Mouse (Mus musculus): ENCODE data around the gene Eno1. TPM values are rescaled to one million over a fixed set of nuclear protein-coding genes. Genes with fewer than 3 reads are reported as not detected.
A peak's percentile ranks its signal among the peaks of the same experiment; 100 is the strongest.

Gene Eno1
- polyA plus RNA-seq, 1 experiment from 2014 or later, result 1,515 TPM

DNA sequence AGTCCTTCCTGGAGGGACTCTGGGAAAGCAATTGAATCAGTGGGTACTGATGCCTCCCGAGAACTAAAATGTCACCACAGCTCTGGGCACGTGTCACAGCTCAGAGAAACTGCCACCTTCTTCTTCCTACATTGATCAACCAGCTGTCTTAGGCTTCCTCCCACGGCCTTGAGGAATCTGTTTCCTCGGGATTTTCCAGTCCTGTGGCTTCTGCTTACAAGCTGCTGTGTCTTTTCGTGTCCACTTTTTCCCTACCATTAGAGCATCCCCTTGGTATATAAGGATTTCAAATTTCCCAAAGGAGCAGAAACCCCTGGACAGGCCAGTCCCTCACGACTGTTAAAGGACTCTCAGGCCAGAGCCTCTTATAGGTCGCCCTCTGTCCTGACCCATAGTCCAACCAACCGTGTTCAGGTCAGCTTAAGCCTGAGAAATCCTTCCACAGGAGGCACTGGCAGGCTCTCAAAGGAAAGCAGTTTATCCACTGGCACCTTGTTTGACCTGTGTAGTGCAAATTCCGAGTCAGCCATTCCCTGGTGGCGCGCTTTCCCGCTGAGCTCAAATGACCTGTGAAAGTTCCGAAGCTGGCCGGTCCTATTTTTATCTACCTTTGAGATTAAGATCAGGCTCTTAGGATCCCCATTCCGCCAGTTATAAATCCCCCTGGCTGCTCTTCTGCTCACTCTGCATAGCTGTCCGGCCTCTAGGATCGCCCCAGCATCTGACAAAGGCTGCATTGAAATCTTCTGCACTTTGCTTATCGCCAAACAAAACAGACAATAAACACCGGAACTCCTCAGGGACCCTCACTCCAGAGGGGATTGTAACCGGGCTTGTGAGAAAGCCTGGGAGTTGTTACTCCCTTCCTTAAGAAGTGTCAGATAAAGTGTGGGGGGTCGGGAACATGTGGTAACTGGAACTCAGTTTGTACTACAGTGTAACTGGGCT is 5.8 kb upstream of the Eno1 start:
- H3K4me3 ChIP-seq (ENCODE audit: low read depth, low read length), result no peak overlapping the region
- no peaks in the 10 kb centered on the region for H3K36me3 ChIP-seq (ENCODE audit: control insufficient read depth, insufficient read depth, low read length)
- H3K27ac ChIP-seq (ENCODE audit: low read depth, low read length), result no peak overlapping the region
- H3K27me3 ChIP-seq (ENCODE audit: control insufficient read depth, insufficient read depth, low read length), result no peaks in the 10 kb centered on the region
- H3K4me1 ChIP-seq (replicated peaks; ENCODE audit: control insufficient read depth, insufficient read depth, low read length), result peaks cover 16% of the 10 kb centered on the region
- DNase-seq (ENCODE audit: low spot score), result peak; percentile 33
- peak overlapping the region; percentile 12; the same call in 1 of the 2 replicates for H3K9ac ChIP-seq (ENCODE audit: low read depth, low read length)
- no peak overlapping the region for H3K4me2 ChIP-seq (replicated peaks; ENCODE audit: low read depth, low read length)
- ATAC-seq (ENCODE audit: low FRiP score), result no peak
- H3K9me3 ChIP-seq (ENCODE audit: control insufficient read depth, low read length), result no peaks in the 10 kb centered on the region
- 6% methylated on average over 21 of the region's 21 CpGs for WGBS

- Histone ChIP-seq H3K4me1 (replicated peaks; ENCODE audit: control insufficient read depth, insufficient read depth, low read length) (peaks cover 16% of the 10 kb centered on the region), H3K27me3 (ENCODE audit: control insufficient read depth, insufficient read depth, low read length) (no peaks in the 10 kb centered on the region), H3K9me3 (ENCODE audit: control insufficient read depth, low read length) (no peaks in the 10 kb centered on the region), H3K36me3 (ENCODE audit: control insufficient read depth, insufficient read depth, low read length) (no peaks in the 10 kb centered on the region), H3K27ac (ENCODE audit: low read depth, low read length) (no peak overlapping the region), H3K4me3 (ENCODE audit: low read depth, low read length) (no peak overlapping the region), H3K9ac (ENCODE audit: low read depth, low read length) (no peak overlapping the region), H3K4me2 (replicated peaks; ENCODE audit: low read depth, low read length) (no peak overlapping the region)
- 59% methylated on average over 8 of the region's 8 CpGs for WGBS
- DNase-seq (ENCODE audit: low spot score), result no peak
- no peak for ATAC-seq (ENCODE audit: low FRiP score)
These were observed 4.7 kb upstream of the Eno1 start for GRCm38 (mm10) chr4:150231871-150232270.

DNA sequence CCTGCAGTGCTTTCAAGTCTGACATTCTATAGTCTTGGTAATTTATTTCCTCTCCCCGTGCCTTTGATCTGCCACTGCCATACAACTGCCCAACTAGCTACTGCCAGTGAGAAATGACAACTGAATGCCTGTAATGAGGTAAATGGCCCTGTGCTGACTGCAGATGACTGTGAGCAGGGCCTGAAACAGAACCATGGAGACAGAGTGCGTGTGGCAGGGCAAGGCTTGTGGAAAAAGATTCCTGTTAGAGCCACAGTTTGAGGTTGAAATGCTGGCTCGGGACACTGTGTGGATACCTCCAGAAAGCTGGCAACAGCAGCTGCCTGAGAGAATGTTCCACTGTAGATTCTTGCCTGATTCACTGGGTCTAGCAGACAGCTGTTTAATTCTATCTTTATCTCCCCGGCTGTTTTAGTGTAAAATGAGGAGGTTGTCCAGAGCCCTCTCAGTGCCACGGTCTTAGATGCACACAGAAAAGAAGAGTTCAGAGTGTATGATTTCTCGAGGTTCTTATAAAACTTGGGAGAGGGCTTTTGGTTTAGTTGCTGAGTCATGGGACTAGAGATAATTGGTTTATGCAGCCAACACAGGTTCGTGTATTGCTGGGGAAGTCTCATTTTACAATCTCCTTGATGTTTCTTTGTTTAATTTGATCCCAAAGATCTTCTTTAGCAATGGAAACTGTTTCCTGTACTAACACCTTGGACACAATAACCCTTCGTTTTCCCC is 1.8 kb upstream of the Eno1 start:
- DNase-seq (ENCODE audit: low spot score) (peak; percentile 30), ATAC-seq (ENCODE audit: low FRiP score) (no peak)
- H3K9ac ChIP-seq (ENCODE audit: low read depth, low read length), result no peak overlapping the region
- H3K27me3 ChIP-seq (ENCODE audit: control insufficient read depth, insufficient read depth, low read length), result no peaks in the 10 kb centered on the region
- no peak overlapping the region for H3K4me3 ChIP-seq (ENCODE audit: low read depth, low read length)
- 51% methylated on average over 8 of the region's 8 CpGs for WGBS
- peaks cover 18% of the 10 kb centered on the region for H3K4me1 ChIP-seq (replicated peaks; ENCODE audit: control insufficient read depth, insufficient read depth, low read length)
- 0 out of 2 replicates have a peak overlapping the region, but pooled peaks have one; percentile 33 for H3K27ac ChIP-seq (ENCODE audit: low read depth, low read length)
- no peaks in the 10 kb centered on the region for H3K36me3 ChIP-seq (ENCODE audit: control insufficient read depth, insufficient read depth, low read length)
- no peaks in the 10 kb centered on the region for H3K9me3 ChIP-seq (ENCODE audit: control insufficient read depth, low read length)
- no peak overlapping the region for H3K4me2 ChIP-seq (replicated peaks; ENCODE audit: low read depth, low read length)

DNA sequence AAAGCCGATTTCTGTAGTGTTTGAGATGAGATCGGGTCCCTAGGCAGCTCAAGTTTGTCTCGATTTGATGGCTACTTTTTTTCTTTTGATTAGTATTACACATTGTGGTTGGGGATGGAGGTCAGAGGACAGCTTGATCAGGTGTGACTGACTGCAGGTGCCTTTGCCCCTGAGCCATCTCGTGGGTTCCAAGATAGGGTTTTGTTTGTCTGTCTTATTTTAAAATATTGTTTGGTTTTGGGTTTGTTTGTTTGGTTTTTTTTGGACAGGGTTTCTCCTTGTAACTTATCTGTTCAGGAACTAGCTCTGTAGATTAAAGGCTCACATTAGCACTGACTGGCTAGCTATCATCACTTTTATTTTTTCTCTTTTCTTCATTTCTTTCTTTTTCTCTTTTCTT is 936 bp upstream of the Eno1 start:
- Histone ChIP-seq H3K4me2 (replicated peaks; ENCODE audit: low read depth, low read length) (no peak overlapping the region), H3K27me3 (ENCODE audit: control insufficient read depth, insufficient read depth, low read length) (no peaks in the 10 kb centered on the region), H3K9me3 (ENCODE audit: control insufficient read depth, low read length) (no peaks in the 10 kb centered on the region), H3K27ac (ENCODE audit: low read depth, low read length) (no peak overlapping the region), H3K4me1 (replicated peaks; ENCODE audit: control insufficient read depth, insufficient read depth, low read length) (peaks cover 14% of the 10 kb centered on the region), H3K4me3 (ENCODE audit: low read depth, low read length) (no peak overlapping the region), H3K9ac (ENCODE audit: low read depth, low read length) (no peak overlapping the region), H3K36me3 (ENCODE audit: control insufficient read depth, insufficient read depth, low read length) (no peaks in the 10 kb centered on the region)
- 85% methylated on average over 4 of the region's 4 CpGs for WGBS
- DNase-seq (ENCODE audit: low spot score), result no peak
- ATAC-seq (ENCODE audit: low FRiP score), result no peak

GRCm38 (mm10) chr4:150236031-150236430 is 490 bp upstream of the Eno1 start:
- no peak for DNase-seq (ENCODE audit: low spot score)
- Histone ChIP-seq H3K27ac (ENCODE audit: low read depth, low read length) (peak overlapping the region; percentile 99), H3K9ac (ENCODE audit: low read depth, low read length) (peak overlapping the region; percentile 85; the same call in 1 of the 2 replicates), H3K36me3 (ENCODE audit: control insufficient read depth, insufficient read depth, low read length) (peaks cover under 1% of the 10 kb centered on the region; the same call in 1 of the 2 replicates), H3K27me3 (ENCODE audit: control insufficient read depth, insufficient read depth, low read length) (no peaks in the 10 kb centered on the region), H3K4me1 (replicated peaks; ENCODE audit: control insufficient read depth, insufficient read depth, low read length) (peaks cover 9% of the 10 kb centered on the region), H3K4me2 (replicated peaks; ENCODE audit: low read depth, low read length) (peak overlapping the region; percentile 52), H3K4me3 (ENCODE audit: low read depth, low read length) (peak overlapping the region; percentile 68; the same call in 1 of the 2 replicates), H3K9me3 (ENCODE audit: control insufficient read depth, low read length) (no peaks in the 10 kb centered on the region)
- no peak for ATAC-seq (ENCODE audit: low FRiP score)
- WGBS, result 82% methylated on average over 8 of the region's 8 CpGs

- ATAC-seq (ENCODE audit: low FRiP score) (no peak), DNase-seq (ENCODE audit: low spot score) (peak; percentile 53)
- no peaks in the 10 kb centered on the region for H3K9me3 ChIP-seq (ENCODE audit: control insufficient read depth, low read length)
- peaks cover 9% of the 10 kb centered on the region for H3K36me3 ChIP-seq (ENCODE audit: control insufficient read depth, insufficient read depth, low read length)
- peak overlapping the region; percentile 86 for H3K9ac ChIP-seq (ENCODE audit: low read depth, low read length)
- H3K4me3 ChIP-seq (ENCODE audit: low read depth, low read length), result peak overlapping the region; percentile 68
- peaks cover 7% of the 10 kb centered on the region; the same call in 1 of the 2 replicates for H3K4me1 ChIP-seq (replicated peaks; ENCODE audit: control insufficient read depth, insufficient read depth, low read length)
- H3K27me3 ChIP-seq (ENCODE audit: control insufficient read depth, insufficient read depth, low read length), result no peaks in the 10 kb centered on the region
- H3K4me2 ChIP-seq (replicated peaks; ENCODE audit: low read depth, low read length), result peak overlapping the region; percentile 56
- WGBS, result 0% methylated on average over 21 of the region's 21 CpGs
- H3K27ac ChIP-seq (ENCODE audit: low read depth, low read length), result peak overlapping the region; percentile 99
These were observed 1.3 kb downstream of the Eno1 start for GRCm38 (mm10) chr4:150237636-150238361.

- DNase-seq (ENCODE audit: low spot score) (peak; percentile 32), ATAC-seq (ENCODE audit: low FRiP score) (no peak)
- H3K27me3 ChIP-seq (ENCODE audit: control insufficient read depth, insufficient read depth, low read length), result no peaks in the 10 kb centered on the region
- 3% methylated on average over 3 of the region's 3 CpGs for WGBS
- H3K4me3 ChIP-seq (ENCODE audit: low read depth, low read length), result peak overlapping the region; percentile 68
- H3K4me2 ChIP-seq (replicated peaks; ENCODE audit: low read depth, low read length), result peak overlapping the region; percentile 56
- H3K4me1 ChIP-seq (replicated peaks; ENCODE audit: control insufficient read depth, insufficient read depth, low read length), result peaks cover 7% of the 10 kb centered on the region; the same call in 1 of the 2 replicates
- H3K9me3 ChIP-seq (ENCODE audit: control insufficient read depth, low read length), result no peaks in the 10 kb centered on the region
- peaks cover 13% of the 10 kb centered on the region for H3K36me3 ChIP-seq (ENCODE audit: control insufficient read depth, insufficient read depth, low read length)
- H3K27ac ChIP-seq (ENCODE audit: low read depth, low read length), result 0 out of 2 replicates have a peak overlapping the region, but pooled peaks have one; percentile 99
- H3K9ac ChIP-seq (ENCODE audit: low read depth, low read length), result peak overlapping the region; percentile 86
These were observed 2.0 kb downstream of the Eno1 start for GRCm38 (mm10) chr4:150238433-150239086.

GRCm38 (mm10) chr4:150239087-150239480 is 2.6 kb downstream of the Eno1 start:
- 25% methylated on average over 5 of the region's 5 CpGs for WGBS
- H3K4me3 ChIP-seq (ENCODE audit: low read depth, low read length), result peak overlapping the region; percentile 68
- peak overlapping the region; percentile 56 for H3K4me2 ChIP-seq (replicated peaks; ENCODE audit: low read depth, low read length)
- peaks cover 15% of the 10 kb centered on the region for H3K36me3 ChIP-seq (ENCODE audit: control insufficient read depth, insufficient read depth, low read length)
- no peaks in the 10 kb centered on the region for H3K9me3 ChIP-seq (ENCODE audit: control insufficient read depth, low read length)
- no peak overlapping the region for H3K27ac ChIP-seq (ENCODE audit: low read depth, low read length)
- H3K4me1 ChIP-seq (replicated peaks; ENCODE audit: control insufficient read depth, insufficient read depth, low read length), result peaks cover 7% of the 10 kb centered on the region; the same call in 1 of the 2 replicates
- no peak overlapping the region; the same call in 1 of the 2 replicates for H3K9ac ChIP-seq (ENCODE audit: low read depth, low read length)
- ATAC-seq (ENCODE audit: low FRiP score) (no peak), DNase-seq (ENCODE audit: low spot score) (peak; percentile 22)
- H3K27me3 ChIP-seq (ENCODE audit: control insufficient read depth, insufficient read depth, low read length), result no peaks in the 10 kb centered on the region

Measured in hindbrain, embryonic 11.5 days (tissue).